Mouse (Mus musculus) heart, embryonic 14.5 days (tissue): ENCODE data around the gene Gm5725. TPM values are rescaled to one million over a fixed set of nuclear protein-coding genes. Genes with fewer than 3 reads are reported as not detected.
"Not testable (repeated sequence)": the region's sequence is repeated elsewhere in the genome, so short reads cannot be mapped to it uniquely, and the experiment has no call there.

Experiments
- ATAC-seq: fragments of 200-750 bp; cut with Nextera tagmentation; 2 replicates; pipeline ENCODE4 v1.8.0; 2017; ENCODE audit warnings: low read depth, moderate TSS enrichment; ENCODE audit not compliant: insufficient number of reproducible peaks, insufficient read depth, low FRiP score
- H3K27ac ChIP-seq, 2 experiments: fragments of 200-500 bp in 1 of 2; fragments of 300-500 bp in 1 of 2; sonication (generic) in 1 of 2; replicated peaks in 1 of 2; 2 replicates each; pipeline ENCODE4 v1.5.1; 2012 to 2014; ENCODE audit warnings: low read depth in 2 of 2, low read length in 2 of 2, control low read depth in 1 of 2, mild to moderate bottlenecking in 1 of 2, mixed read lengths in 1 of 2; ENCODE audit not compliant: control insufficient read depth in 1 of 2, insufficient read depth in 1 of 2
- H3K27me3 ChIP-seq: fragments of 300-500 bp; sonication (generic); 2 replicates; pipeline ENCODE4 v1.6.1; 2014; ENCODE audit warnings: mild to moderate bottlenecking, low read length, control low read depth; ENCODE audit not compliant: control insufficient read depth, insufficient read depth
- H3K36me3 ChIP-seq: fragments of 300-500 bp; sonication (generic); 2 replicates; pipeline ENCODE4 v1.6.1; 2014; ENCODE audit warnings: mild to moderate bottlenecking, control low read depth, low read length, mixed read lengths; ENCODE audit not compliant: control insufficient read depth, insufficient read depth
- H3K4me1 ChIP-seq, 2 experiments: fragments of 200-500 bp in 1 of 2; fragments of 300-500 bp in 1 of 2; sonication (generic) in 1 of 2; 2 replicates each; pipeline ENCODE4 v1.6.1; 2012 to 2014; ENCODE audit warnings: low read length in 2 of 2, control low read depth in 1 of 2, mixed read lengths in 1 of 2; ENCODE audit not compliant: control insufficient read depth in 2 of 2, insufficient read depth in 2 of 2
- H3K4me2 ChIP-seq: fragments of 300-500 bp; sonication (generic); 2 replicates; pipeline ENCODE4 v1.6.1; 2014; ENCODE audit warnings: mild to moderate bottlenecking, low read length
- H3K4me3 ChIP-seq, 2 experiments: fragments of 200-500 bp in 1 of 2; fragments of 300-500 bp in 1 of 2; sonication (generic) in 1 of 2; 2 replicates each; pipeline ENCODE4 v1.5.1; 2012 to 2014; ENCODE audit warnings: low read length in 2 of 2, mild to moderate bottlenecking in 2 of 2, control low read depth in 1 of 2, low read depth in 1 of 2, moderate library complexity in 1 of 2; ENCODE audit not compliant: control insufficient read depth in 1 of 2, insufficient read depth in 1 of 2
- H3K9ac ChIP-seq: fragments of 300-500 bp; sonication (generic); 2 replicates; pipeline ENCODE4 v1.6.1; 2014; ENCODE audit warnings: mild to moderate bottlenecking, low read length
- H3K9me3 ChIP-seq: fragments of 300-500 bp; sonication (generic); 2 replicates; pipeline ENCODE4 v1.6.1; 2016; ENCODE audit warnings: low read length, control low read depth; ENCODE audit not compliant: control insufficient read depth
- WGBS: fragments of 180-500 bp; shearing (Covaris S2); extraction: QIAGEN DNeasy Blood & Tissue Kit; methylation state at CpG from one replicate; pipeline ENCODE4 v1.1.7; 2014; 5-methylcytosine and 5-hydroxymethylcytosine counted together
- polyA plus RNA-seq: library from polyadenylated mRNA; unstranded; fragments of >200 nt; fragmentation: Nextera tagmentation; extraction: Ambion mirVana; gene quantifications from 2 replicates; pipeline ENCODE4 v1.2.1, GENCODE M21; 2014

Gm5725 gene
- polyA plus RNA-seq = not detected in 2 replicates

- H3K27ac ChIP-seq, H3K27me3 ChIP-seq, ATAC-seq, H3K4me2 ChIP-seq, H3K36me3 ChIP-seq, H3K4me3 ChIP-seq, H3K9me3 ChIP-seq, H3K4me1 ChIP-seq, H3K9ac ChIP-seq: not testable (repeated sequence)
- WGBS = no CpG with 5 or more reads among the region's 1 CpGs
Observed at GRCm38 (mm10) chr7:21844167-21844566, at the start of gene Gm5725. TSS of gene Gm5725 (minus strand) at chr7:21844267.

- WGBS = no CpG with 5 or more reads among the region's 1 CpGs
Observed at GRCm38 (mm10) chr7:21832051-21832450, 12.0 kb downstream of the Gm5725 start, which contains the start of gene Vmn1r135. TSS of gene Vmn1r135 (plus strand) at chr7:21832351.

GRCm38 (mm10) chr7:21796628-21797027, 47.4 kb downstream of the Gm5725 start, which contains the start of gene Gm4177:
TSS of gene Gm4177 (minus strand) at chr7:21796728.
- H3K4me3 ChIP-seq, H3K4me1 ChIP-seq, H3K27me3 ChIP-seq, H3K36me3 ChIP-seq, H3K27ac ChIP-seq, ATAC-seq, H3K4me2 ChIP-seq, H3K9ac ChIP-seq, H3K9me3 ChIP-seq: not testable (repeated sequence)
- WGBS = no CpG with 5 or more reads among the region's 3 CpGs

More at GRCm38 (mm10) chr7:21832051-21832450, 12.0 kb downstream of the Gm5725 start, which contains the start of gene Vmn1r135:
- H3K4me3 ChIP-seq, H3K9me3 ChIP-seq, H3K36me3 ChIP-seq, ATAC-seq, H3K9ac ChIP-seq, H3K4me2 ChIP-seq, H3K27ac ChIP-seq, H3K27me3 ChIP-seq, H3K4me1 ChIP-seq: not testable (repeated sequence)

Other genes with a start within 250 kb of the Gm5725 start
- not detected in 2 replicates for gene Vmn1r132, start 230.2 kb downstream of the Gm5725 start, polyA plus RNA-seq
- not detected in 2 replicates for gene Gm4175, start 82.8 kb downstream of the Gm5725 start, polyA plus RNA-seq
- not detected in 2 replicates for gene Gm4177, start 47.5 kb downstream of the Gm5725 start, polyA plus RNA-seq
- gene Vmn1r135, start 11.9 kb downstream of the Gm5725 start, polyA plus RNA-seq = not detected in 2 replicates
- not detected in 2 replicates for gene Gm5891, start 77.0 kb upstream of the Gm5725 start, polyA plus RNA-seq
- gene Vmn1r137, start 150.3 kb upstream of the Gm5725 start, polyA plus RNA-seq = not detected in 2 replicates
- not detected in 2 replicates for gene Vmn1r138, start 184.6 kb upstream of the Gm5725 start, polyA plus RNA-seq
- not detected in 2 replicates for gene Gm6176, start 212.0 kb upstream of the Gm5725 start, polyA plus RNA-seq
- gene Vmn1r139, start 224.8 kb upstream of the Gm5725 start, polyA plus RNA-seq = not detected in 2 replicates